ENCODE assay signal across 8 mouse cellular contexts in genomic region chr3:51701281-51701751, GRCm38 (mm10). TPM values are rescaled to one million over a fixed set of nuclear protein-coding genes. Genes with fewer than 3 reads are reported as not detected.
DNase-seq lines count a peak whose midpoint lies in the region; ATAC-seq and TF ChIP-seq lines count a peak whose summit lies in the region.

No protein-coding gene starts in this region.

- intact Hi-C loops in heart, postnatal 10 days (cut with DNase I): loop anchor here (1.0 to 5.0 kb wide), 6 partner anchors 37 to 541 kb away; no protein-coding TSS in a partner anchor

- no peaks in the 10 kb centered on the region for H3K9me3 ChIP-seq in E14TG2a.4 (ENCODE audit: low read length)
- H3K9me3 ChIP-seq in forebrain, embryonic 13.5 days (replicated peaks): no peaks in the 10 kb centered on the region
- H3K9me3 ChIP-seq in liver, embryonic 15.5 days (replicated peaks): no peaks in the 10 kb centered on the region
- H3K9me3 ChIP-seq in neural tube, embryonic 13.5 days: no peaks in the 10 kb centered on the region

- H3K27ac ChIP-seq in forebrain, embryonic 13.5 days: peak overlapping the region; percentile 96
- no peak overlapping the region for H3K27ac ChIP-seq in liver, embryonic 15.5 days (replicated peaks)
- peak overlapping the region; percentile 97 for H3K27ac ChIP-seq in neural tube, embryonic 13.5 days (replicated peaks)

- ATAC-seq in forebrain, embryonic 13.5 days: peak; percentile 97
- ATAC-seq in liver, embryonic 15.5 days (ENCODE audit: insufficient read depth): peak; percentile 63
- peak; percentile 95 for ATAC-seq in neural tube, embryonic 13.5 days (ENCODE audit: low read depth)

- H3K4me2 ChIP-seq in forebrain, embryonic 13.5 days: peak overlapping the region; percentile 62
- peak overlapping the region; percentile 76 for H3K4me2 ChIP-seq in liver, embryonic 15.5 days
- H3K4me2 ChIP-seq in neural tube, embryonic 13.5 days: peak overlapping the region; percentile 61

- H3K36me3 ChIP-seq in E14TG2a.4 (ENCODE audit: insufficient read depth, low read length): no peaks in the 10 kb centered on the region
- H3K36me3 ChIP-seq in forebrain, embryonic 13.5 days (ENCODE audit: poor library complexity, severe bottlenecking): 0 out of 2 replicates have a peak, but pooled peaks cover 2% of the 10 kb centered on the region
- H3K36me3 ChIP-seq in liver, embryonic 15.5 days (replicated peaks): no peaks in the 10 kb centered on the region
- peaks cover 7% of the 10 kb centered on the region; the same call in 1 of the 2 replicates for H3K36me3 ChIP-seq in neural tube, embryonic 13.5 days

- peaks cover 13% of the 10 kb centered on the region for H3K4me1 ChIP-seq in E14TG2a.4 (replicated peaks; ENCODE audit: low read depth, low read length)
- H3K4me1 ChIP-seq in forebrain, embryonic 13.5 days: peaks cover 35% of the 10 kb centered on the region
- H3K4me1 ChIP-seq in liver, embryonic 15.5 days (replicated peaks): peaks cover 17% of the 10 kb centered on the region
- H3K4me1 ChIP-seq in neural tube, embryonic 13.5 days (replicated peaks): peaks cover 43% of the 10 kb centered on the region

- TF ChIP-seq CTCF in E14TG2a.4 (conservative IDR thresholded peaks at IDR 0.05; ENCODE audit: low read length): peak; percentile 45

- H3K27me3 ChIP-seq in E14TG2a.4 (ENCODE audit: insufficient read depth, low read length): peaks cover 59% of the 10 kb centered on the region
- no peaks in the 10 kb centered on the region for H3K27me3 ChIP-seq in forebrain, embryonic 13.5 days
- H3K27me3 ChIP-seq in liver, embryonic 15.5 days: peaks cover 32% of the 10 kb centered on the region
- H3K27me3 ChIP-seq in neural tube, embryonic 13.5 days: no peaks in the 10 kb centered on the region

- under 1% methylated on average over 27 of the region's 27 CpGs for WGBS in forebrain, embryonic 13.5 days
- WGBS in liver, embryonic 15.5 days (ENCODE audit: insufficient replicate concordance): under 1% methylated on average over 27 of the region's 27 CpGs
- WGBS in neural tube, embryonic 13.5 days: 0% methylated on average over 27 of the region's 27 CpGs

- peak overlapping the region; percentile 64 for H3K9ac ChIP-seq in forebrain, embryonic 13.5 days
- peak overlapping the region; percentile 18; the same call in 1 of the 2 replicates for H3K9ac ChIP-seq in liver, embryonic 15.5 days
- H3K9ac ChIP-seq in neural tube, embryonic 13.5 days: peak overlapping the region; percentile 69

- peak overlapping the region; percentile 71 for H3K4me3 ChIP-seq in E14TG2a.4 (replicated peaks; ENCODE audit: low read length)
- peak overlapping the region; percentile 38 for H3K4me3 ChIP-seq in forebrain, embryonic 13.5 days
- H3K4me3 ChIP-seq in liver, embryonic 15.5 days (replicated peaks): peak overlapping the region; percentile 46
- H3K4me3 ChIP-seq in neural tube, embryonic 13.5 days: peak overlapping the region; percentile 30

- peak; percentile 24 for DNase-seq in c-Kit-positive CD71-positive TER-119-positive erythroid progenitor cells, embryonic 14.5 days (ENCODE audit: low spot score)
- peak; percentile 86 to 88 for DNase-seq in heart, postnatal 10 days
- DNase-seq in kidney, postnatal 4 days: peak; percentile 83 to 89
- DNase-seq in telencephalon, adult 2 months (ENCODE audit: low read depth, low spot score): peak; percentile 54

RNA-seq across cellular contexts. Expression of gene Mgst2, which starts 41.2 kb away (rescaled TPM):
- polyA plus RNA-seq in forebrain, embryonic 13.5 days (2015; fragmentation: Nextera tagmentation; extraction: Ambion mirVana): 0.37 and 0.96 TPM in 2 replicates
- total RNA-seq in heart, postnatal 10 days (2021): 1 to 10 TPM in 1 of 2 experiments, under 1 TPM in 1; 0.35 to 2.1 TPM
- 20.8 and 24.4 TPM in 2 replicates for polyA plus RNA-seq in liver, embryonic 15.5 days (2015; fragmentation: Nextera tagmentation; extraction: Ambion mirVana)
- 1.3 and 3.6 TPM in 2 replicates for polyA plus RNA-seq in neural tube, embryonic 13.5 days (2015; fragmentation: Nextera tagmentation; extraction: Ambion mirVana)

Comparison
In these comparisons a context has a peak if more than half of its experiments do, and no peak if none do; other contexts are left out.
1. DNase-seq: peak in every context shown above with its lines; median percentile 87 in heart, postnatal 10 days; 86 in kidney, postnatal 4 days; 54 in telencephalon, adult 2 months; 24 in c-Kit-positive CD71-positive TER-119-positive erythroid progenitor cells, embryonic 14.5 days.
2. H3K9ac ChIP-seq: peak in every context shown above with its lines; median percentile 69 in neural tube, embryonic 13.5 days; 64 in forebrain, embryonic 13.5 days; 18 in liver, embryonic 15.5 days.